Mouse (Mus musculus): ENCODE data around the gene Fam117a.
A peak's percentile ranks its signal among the peaks of the same experiment; 100 is the strongest.

Fam117a gene

DNA sequence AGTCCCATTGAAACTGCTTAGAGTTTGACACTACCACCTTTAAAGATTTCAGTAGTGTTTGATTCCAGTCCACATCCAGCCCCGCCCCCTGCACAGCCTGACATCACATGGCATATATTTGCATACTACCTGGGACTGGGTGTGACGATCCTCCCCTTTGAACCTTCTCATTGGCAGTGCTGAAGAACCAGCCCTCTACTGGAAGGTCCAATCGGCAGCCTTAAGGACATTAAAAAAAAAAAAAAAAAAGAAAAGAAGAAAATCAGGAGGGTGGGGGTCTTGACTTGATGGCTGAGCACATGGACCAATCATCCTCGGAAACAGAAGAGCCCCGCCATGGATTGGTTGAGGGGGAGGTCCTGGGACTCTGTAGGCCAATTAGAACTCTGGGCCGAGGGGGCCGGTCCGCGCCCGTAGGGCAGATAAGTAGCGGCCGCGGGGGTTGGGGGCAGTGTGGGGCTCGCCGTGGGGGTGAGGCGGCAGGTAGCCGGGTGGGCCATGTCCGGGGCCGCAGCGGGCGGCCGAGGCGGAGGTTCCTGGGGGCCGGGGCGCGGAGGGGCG lies at the start of gene Fam117a:
TSS of gene Fam117a (plus strand) at position 451 of the 561 bp plus-strand sequence.
- DNase-seq (ENCODE audit: low read depth, low spot score) = peak; percentile 84

DNA sequence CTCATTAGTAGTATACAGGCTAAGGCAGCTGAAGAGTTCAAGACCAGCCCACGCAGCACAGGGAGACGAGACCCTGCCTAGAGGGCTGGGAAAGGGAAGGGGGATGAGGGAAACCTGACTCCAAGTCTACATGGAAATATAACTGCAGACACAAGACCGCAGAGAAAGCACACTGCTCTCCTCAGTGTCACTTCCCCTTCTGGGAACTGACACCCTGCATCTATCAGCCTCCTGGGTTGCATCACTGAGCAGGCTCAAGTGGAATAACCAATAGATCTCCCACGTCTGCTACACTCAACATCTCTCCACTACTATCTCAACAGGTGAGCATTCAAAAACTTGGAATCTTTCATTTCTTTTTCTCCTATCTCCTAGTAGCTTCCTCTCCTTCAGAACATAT lies 44.8 kb upstream of the Fam117a start:
- DNase-seq (ENCODE audit: low read depth, low spot score) = no peak

DNA sequence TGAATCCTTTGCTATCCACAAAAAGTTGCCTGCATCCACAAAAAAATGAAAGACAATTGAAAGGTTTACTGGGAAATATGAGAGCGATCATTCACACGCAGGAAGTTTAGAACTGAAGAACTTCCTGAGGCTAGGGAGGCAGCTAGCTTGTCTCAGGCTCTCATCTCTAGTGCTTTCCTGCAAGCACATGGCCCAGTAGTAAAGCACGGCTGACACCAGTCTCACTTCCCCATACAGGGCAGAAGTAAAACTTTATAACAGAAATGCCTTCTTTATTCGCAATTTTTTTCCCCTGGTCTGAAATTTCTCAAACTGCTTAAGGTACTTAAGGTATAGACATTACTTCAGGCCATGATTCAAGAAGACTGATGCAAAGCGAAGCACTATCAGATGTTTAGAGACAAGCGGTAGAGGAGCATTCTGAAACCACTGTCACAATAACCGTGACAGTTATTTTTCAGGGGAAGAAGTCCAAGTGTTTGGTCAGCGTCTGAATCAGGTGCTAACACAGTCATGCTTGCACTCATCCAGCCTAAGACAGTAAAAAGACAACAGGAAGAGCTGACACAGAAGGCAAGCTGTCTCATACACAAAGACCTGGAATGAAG lies 43.7 kb upstream of the Fam117a start:
- no peak for DNase-seq (ENCODE audit: low read depth, low spot score)

DNA sequence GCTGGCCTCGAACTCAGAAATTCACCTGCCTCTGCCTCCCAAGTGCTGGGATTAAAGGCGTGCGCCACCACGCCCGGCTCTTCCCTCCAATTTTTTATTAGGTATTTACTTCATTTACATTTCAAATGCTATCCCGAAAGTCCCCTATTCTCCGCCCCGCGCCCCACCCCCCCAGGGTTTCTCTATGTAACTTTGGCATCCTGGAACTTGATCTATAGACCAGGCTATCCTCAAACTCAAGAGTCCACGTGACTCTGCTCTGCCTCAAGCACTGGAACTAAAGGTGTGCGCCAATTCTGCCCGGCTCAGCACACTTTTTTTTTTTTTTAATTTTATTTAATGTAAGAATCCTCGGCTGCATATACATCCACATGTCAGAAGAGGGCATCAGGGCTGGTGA lies 41.1 kb upstream of the Fam117a start:
- no peak for DNase-seq (ENCODE audit: low read depth, low spot score)

DNA sequence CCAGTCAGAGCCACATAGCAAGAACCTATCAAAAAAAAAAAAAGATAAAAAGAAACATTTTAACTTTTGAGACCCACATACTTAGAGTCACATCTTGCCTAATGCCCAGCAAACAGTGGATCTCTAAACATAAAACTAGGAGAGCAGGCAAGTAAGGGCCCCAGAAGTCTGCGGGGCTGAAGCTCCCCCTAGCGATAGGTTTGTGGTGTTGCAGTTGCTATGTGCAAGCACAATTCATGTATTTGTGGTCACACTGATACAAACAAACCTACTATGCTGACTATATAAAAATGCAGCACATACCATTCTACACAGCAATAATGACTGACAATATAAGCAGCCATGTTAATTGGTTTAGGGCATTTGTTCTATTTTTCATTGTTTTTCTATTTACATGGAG lies 38.7 kb upstream of the Fam117a start:
- DNase-seq (ENCODE audit: low read depth, low spot score) = no peak

DNA sequence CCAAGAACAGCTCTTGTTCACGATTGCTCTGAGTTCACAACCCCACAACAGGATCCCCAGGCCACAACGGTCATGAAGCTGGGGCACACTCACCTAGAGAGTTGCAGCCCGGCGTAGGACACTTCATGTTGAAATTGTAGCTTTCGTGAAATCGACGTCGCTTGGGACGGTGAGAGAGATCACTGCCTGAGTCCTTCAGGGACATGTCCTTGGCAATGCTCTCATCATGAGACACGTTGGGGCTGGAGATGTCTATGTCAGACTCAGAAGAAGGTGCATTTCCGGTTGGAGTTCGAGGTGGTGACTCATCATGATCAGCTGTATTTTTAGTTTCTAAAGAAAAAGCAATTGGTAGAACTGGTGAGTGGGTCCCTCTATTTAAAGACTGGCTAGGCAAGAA lies 36.9 kb upstream of the Fam117a start:
- no peak for DNase-seq (ENCODE audit: low read depth, low spot score)

DNA sequence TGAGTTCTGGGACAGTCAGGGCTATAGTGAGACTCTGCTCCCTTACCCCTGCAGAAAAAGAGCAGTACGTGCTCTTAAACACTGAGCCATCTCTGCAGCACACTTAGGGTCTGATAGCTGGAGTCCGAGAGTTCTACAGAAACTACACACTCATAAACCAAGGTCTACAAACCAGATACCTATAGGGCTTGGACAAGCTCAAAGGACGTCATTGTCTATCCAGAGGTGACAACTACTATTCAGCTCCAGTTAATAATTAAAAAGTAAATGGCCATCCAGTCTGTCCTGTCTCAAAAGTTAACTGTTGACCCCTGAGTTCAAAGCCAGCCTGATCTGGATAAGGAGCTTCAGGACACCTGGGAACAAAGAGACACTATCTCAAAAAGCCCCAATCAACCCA lies 35.0 kb upstream of the Fam117a start:
- no peak for DNase-seq (ENCODE audit: low read depth, low spot score)

DNA sequence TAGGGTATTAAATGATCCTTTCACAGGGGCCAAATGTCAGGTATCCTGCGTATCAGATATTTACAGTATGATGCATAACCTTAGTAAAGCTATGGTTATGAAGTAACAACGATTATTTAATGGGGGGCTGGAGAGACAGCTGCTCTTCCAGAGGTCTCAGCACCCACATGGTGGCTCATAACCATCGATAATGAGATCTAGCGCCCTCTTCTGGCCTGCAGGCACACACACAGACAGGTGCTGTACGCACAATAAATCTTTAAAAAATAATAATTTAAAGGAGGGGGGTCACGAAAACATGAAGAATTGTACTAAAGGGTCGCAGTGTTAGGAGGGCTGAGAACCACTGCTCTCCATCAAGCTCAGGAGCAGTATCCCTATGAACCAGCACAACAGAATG lies 31.2 kb upstream of the Fam117a start:
- DNase-seq (ENCODE audit: low read depth, low spot score) = no peak

DNA sequence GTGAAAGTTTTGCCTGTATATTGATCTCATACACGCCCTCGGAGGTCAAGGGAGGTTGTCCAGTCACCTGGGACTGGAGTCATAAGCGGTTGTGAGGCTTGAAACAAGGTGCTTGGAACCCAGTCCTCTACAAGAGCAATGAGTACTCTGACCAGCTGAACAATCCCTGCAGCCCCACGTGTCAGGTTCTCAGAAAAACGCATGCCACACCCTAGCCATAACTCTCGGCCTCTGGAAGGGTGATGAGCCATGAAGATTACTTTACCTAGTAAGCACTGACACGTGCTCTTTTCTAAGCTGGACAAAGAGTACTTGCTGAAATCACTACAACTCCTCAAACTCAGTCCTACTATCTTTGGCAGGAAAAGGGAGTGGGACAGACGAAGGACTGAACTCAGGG lies 29.3 kb upstream of the Fam117a start:
- DNase-seq (ENCODE audit: low read depth, low spot score) = no peak

DNA sequence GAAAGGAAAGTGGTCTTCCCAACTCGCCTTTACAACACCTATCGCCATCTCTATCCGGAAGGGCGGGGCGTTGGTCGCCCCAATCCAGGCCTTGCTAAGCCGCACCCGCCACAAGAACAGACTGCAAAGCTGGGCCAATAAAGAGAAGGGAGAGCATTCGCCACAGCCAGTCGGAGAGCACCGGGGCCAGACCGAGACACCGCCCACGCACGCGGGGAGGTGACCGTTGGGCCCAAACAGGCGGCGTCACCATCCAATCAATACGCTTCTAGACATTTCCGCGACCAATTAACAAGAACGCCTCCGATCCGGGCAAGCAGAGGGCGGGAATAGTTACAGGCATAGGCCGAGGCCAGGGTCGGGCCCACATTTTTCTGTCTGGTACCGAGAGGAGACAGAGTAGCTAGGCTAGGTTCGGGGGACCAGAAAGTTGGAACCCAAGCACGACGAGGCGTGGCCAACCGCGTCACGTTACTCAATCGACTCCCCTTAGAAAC lies 27.3 kb upstream of the Fam117a start:
- peak; percentile 99 for DNase-seq (ENCODE audit: low read depth, low spot score)

DNA sequence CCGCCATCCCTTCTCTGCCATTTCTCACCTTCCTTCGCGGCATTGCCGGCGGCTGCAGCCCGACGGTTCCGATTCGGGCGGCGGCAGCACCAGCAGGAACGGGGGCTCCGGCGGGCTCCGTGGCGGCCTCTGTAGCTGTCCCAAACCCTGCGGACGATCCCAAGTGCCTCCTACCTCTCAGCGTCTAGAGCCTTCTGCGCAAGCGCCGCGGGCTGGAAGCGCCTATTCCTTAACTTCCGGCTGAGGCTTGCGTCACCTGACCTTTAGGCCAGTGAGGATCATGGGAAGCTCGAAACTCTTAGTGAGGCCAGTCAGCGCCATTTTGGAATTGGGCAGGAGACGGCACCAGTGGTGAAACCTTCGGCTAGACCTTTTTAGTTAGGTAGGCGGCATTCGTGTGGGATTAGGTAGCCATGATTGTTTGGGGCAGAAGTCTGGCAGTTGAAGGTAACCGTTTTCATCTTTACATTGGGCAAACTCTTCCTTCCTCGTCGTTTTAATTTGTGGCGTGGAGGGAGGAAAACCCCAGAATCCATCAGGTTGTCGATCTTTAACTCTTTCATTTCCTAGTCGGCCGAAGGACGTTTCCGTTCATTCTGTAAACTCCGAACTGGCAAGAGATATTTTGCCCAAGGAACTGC lies 26.7 kb upstream of the Fam117a start, which contains the start of gene Kat7:
TSS of gene Kat7 (minus strand) at position 240 of the 641 bp plus-strand sequence.
- peak; percentile 100 for DNase-seq (ENCODE audit: low read depth, low spot score)

DNA sequence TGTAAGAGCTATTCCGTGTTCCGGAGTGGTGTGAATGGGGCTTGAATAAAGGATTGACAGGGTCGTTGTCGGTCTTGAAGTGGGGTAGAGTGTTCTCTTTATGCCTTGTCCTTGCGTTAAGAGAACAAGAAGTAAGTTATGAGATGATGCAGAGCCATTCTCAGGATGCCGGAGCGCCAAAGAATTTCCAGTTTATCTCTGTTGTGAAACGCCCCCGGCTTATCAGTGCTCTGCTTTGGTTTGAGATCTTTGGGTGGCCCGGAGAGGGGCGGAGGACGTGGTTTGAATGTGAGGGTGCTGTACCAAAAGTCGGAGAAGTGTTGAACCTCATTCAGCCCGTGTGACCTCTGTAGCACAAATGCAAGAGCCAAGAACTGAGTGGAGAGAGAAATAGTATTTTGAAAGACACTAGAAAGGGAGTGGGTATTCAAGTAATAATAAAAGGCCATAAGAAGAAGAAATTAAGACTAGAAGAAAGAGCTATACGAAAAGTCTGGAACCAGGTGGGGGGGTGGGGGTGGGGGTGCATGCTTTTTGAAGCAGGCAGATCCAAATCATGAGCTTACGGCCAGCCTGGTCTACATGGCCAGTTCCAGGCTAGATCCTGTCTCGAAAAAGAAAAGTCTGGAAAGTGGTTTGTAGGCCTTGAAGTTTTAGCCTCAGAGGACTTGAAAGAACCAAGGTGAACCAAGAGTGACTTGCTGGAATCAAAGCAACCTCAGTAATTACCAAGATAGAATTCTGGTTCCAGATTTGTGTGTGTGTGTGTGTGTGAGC lies 26.0 kb upstream of the Fam117a start:
- no peak for DNase-seq (ENCODE audit: low read depth, low spot score)

DNA sequence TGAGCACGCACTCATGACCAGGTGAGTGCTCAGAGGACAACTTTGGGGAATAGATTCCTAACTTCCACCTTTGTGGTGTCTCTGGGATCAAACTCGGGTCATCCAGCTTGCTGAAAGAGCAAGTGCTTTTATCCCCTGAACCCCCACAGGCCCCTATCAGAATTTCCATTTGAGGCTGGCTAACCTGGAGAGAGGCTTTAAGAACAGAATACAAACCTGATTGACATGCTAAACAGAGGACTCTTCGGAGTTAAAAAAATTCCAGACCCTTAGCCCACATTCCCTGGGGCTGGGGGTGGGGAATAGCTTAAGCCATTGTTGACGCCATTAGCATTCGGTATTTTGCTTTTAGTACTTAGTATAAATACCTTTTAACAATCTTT lies 25.4 kb upstream of the Fam117a start:
- DNase-seq (ENCODE audit: low read depth, low spot score) = no peak

DNA sequence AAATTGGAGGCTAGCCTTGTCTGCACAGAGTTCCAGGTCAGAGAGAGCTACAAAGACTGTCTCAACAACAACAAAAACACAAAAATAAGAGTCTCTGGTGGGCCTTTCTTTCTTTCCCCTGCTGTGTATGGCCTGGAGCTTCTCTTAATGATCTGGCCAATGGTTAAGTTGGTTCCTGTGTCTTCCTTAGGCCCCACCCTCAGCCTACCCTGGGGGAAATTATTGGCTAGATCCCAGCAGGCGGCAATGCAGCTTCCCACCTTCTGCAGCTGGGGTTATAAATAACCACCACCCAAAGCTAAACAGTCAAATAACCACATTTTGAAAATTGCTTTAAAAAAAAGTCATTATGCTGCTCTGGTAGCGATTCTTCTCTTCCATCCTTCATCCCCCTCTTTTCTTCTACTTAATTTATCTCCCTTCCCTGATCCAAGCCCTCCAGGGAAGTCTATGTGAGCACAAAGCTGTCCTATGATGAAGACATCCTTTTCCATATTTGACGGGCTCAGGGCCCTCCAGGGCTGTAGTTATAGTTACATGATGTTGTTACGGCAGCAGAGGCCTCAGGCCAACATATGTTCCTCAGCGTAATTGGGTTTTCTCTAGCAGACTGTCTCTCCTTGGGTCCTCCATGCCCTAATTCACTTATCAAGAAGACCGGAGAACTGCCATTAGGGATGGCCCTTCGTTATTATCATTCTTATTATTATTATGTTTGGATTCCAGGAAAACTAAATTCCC lies 21.4 kb upstream of the Fam117a start:
- DNase-seq (ENCODE audit: low read depth, low spot score) = no peak

DNA sequence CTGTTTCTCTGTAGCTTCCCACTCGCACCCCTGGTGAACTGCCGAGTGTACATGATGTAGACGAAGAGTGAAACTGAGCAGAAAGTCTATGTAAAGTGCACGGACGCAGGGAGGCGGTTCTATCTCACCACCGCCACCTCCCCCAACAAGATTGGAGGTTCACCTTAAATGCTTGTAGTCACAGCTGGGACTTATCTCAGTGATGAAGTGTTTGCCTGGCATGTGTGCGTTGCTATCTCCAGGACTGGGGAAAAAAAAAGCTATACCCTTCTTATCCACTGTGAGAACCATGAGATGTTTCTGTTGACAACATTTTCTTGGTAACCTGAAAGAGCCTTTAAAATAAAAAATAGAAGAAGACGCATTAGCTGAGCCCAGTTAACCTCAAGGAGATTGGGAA lies 18.7 kb upstream of the Fam117a start:
- no peak for DNase-seq (ENCODE audit: low read depth, low spot score)

DNA sequence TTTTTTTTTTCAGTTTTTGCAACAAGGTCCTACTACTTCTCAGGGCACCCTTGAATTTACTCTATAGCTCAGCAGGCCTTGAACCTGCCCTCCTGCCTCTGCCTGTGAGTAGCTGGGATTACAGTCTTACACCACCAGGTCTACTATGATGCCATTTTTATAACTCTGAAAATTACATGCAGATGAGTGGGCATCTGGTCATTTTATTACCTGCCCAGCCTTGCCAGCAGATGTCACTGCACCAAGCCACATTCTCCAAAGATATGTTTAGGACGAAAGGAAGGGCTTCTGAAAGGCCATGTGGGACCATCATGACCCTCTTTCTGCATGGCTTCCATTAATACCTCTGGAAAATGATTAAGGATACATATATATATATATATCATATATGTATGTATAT lies 17.3 kb upstream of the Fam117a start:
- no peak for DNase-seq (ENCODE audit: low read depth, low spot score)

DNA sequence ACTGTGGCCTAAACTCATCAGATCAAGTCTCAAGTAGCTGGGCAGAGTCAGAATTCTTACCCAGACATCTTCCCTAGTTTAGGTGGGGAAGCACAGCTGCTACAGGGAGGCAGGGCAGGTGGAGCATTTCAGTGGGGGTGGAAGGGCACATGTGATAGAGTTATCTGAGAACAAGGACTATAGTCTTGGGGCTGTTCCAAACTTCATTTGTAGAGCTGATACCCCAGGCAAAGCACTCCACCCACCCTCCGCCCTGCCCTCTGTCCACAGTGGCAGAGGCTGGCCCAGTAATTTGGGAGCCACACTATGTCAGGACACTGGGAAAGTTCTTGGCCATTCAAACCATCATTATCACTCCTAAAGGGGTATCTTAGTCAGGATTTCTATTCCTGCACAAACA lies 16.8 kb upstream of the Fam117a start:
- no peak for DNase-seq (ENCODE audit: low read depth, low spot score)

DNA sequence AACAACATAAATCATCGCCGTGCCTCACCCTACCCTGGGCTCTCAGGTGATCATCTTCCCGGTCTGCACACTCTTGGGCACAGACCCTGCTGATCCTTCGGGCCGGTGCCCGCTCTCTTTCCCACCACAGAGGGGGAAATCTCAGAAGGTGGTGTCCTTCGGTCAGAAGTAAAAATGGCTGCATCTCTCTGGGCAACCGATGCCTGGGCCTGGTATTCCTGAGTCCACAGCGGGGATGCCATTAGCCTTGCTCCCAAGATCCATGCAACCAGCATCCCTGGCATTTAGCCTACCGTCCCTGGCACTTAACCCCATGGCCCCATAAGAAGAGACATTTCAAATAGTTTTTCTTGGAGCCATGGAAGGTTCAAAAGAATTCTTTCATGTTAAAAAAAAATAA lies 12.6 kb upstream of the Fam117a start:
- no peak for DNase-seq (ENCODE audit: low read depth, low spot score)

DNA sequence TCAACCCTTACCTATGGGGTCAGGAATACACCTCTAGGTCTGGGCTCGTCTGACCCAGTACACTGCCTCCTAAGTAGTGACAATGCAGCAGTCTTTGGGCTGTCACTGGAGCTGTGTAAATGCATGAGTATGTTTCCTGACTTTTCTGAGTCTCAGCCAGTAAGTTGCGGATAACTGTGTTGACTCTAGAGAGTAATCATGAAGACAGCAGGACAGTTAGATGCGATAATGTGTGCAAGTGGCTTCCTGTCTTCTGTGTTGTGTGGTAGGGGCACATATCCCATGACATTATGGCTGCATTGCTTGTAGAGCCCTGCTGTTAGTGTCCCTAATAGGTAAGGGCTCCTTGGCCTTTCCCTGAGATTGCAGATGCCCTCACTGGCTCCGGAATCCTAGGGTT lies 11.0 kb upstream of the Fam117a start:
- no peak for DNase-seq (ENCODE audit: low read depth, low spot score)

DNA sequence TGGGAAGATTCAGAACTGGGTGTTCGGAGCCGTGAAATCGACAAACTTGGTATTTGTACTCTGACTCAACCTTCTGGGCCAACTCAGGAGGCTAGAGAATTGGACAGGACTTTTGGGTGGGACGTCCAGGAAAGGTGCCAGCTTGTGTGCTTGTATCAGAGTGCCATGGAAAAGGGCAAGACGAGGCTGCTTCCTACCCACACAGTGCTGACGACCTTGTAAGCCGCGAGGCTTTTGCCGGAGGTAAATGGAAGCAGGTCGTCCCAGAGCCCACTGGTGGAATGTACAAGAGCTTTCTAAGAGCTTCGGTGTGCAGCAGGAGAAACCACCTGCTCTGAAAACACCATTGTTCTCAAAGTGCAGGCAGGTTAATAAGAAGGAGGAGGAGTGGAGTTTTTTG lies 10.6 kb upstream of the Fam117a start:
- no peak for DNase-seq (ENCODE audit: low read depth, low spot score)

DNA sequence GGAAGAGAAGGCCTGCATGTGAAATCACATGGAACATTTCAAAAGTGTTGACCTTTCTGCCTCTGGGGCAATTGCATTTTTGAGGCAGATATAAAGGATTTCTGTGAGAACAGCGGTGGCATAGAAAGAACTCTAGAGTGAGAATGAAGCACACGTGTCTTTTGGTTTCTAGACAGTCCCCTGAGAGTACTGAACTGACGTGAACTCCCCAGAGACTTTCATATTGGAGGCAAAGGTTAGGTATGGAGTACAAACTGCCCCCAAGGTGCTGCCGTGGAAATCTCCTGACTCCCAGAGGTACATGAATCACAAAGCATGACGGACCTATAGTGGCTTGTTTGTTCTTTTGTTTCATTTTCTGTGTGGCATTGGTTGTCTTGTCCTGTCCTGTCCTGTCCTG lies 8.2 kb upstream of the Fam117a start:
- DNase-seq (ENCODE audit: low read depth, low spot score) = no peak

DNA sequence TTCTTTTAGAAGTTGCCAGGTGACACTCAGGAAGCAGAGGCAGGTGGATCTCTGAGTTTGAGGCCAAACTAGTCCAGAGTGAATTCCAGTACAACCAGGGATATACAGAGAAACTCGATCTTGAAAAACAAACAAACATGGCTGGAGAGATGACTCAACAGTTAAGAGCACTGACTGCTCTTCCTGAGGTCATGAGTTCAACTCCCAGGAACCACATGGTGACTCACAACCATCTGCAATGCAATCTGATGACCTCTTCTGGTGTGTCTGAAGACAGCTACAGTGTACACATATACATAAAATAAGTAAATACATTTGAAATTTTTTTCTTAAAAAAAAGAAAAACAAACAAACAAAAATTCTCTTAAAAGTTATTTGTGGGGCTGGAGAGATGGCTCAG lies 6.2 kb upstream of the Fam117a start:
- no peak for DNase-seq (ENCODE audit: low read depth, low spot score)
